Mouse (Mus musculus): ENCODE results near the gene H2al1h. TPM values are rescaled to one million over a fixed set of nuclear protein-coding genes. Genes with fewer than 3 reads are reported as not detected.
"Not testable (repeated sequence)": the region's sequence is repeated elsewhere in the genome, so short reads cannot be mapped to it uniquely, and the experiment has no call there.

Gene H2al1h
- polyA plus RNA-seq (2012; rRNA removed), result not detected in 2 replicates

DNA sequence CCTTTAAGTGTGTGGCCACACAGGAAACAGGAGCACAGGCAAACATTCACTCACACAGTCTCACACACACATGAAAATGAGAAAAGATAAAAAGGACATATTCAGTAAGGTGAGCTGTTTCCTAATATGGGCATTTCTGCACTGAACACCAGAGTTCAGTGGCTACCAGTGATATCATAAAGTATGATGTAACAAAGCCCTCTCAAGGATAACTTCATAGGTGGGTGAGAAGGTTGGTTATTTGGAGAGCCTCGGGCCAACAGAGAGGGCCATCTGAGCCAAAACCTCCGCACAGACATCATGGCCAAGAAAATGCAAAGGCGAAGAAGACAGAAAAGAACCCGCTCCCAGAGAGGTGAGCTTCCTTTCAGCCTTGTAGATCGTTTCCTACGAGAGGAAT, at the start of gene H2al1h:
Gene H2al1h (plus strand): TSS at position 301 of the 400 bp plus-strand sequence.
- not testable (repeated sequence) for DNase-seq (ENCODE audit: low read depth)

DNA sequence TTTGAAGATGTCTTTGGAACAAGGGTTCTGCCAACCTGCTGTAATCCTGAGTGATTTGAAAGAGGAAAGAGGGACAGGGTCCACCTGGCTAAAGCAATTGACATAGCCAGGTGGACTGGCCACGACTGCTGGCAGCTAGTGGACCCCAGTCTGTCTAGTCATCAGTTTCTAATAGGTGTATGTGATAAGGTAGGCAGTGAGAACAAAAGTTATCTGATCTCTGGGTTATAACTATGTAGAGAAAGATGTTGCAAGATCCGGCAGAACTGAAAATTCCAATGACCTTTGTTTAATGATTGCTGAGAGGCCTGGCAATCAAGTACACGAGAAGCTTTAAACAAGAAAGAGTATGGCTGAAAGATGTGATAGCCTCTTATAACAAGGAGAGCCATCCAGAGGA, 48.1 kb upstream of the H2al1h start:
- DNase-seq (ENCODE audit: low read depth), result no peak

DNA sequence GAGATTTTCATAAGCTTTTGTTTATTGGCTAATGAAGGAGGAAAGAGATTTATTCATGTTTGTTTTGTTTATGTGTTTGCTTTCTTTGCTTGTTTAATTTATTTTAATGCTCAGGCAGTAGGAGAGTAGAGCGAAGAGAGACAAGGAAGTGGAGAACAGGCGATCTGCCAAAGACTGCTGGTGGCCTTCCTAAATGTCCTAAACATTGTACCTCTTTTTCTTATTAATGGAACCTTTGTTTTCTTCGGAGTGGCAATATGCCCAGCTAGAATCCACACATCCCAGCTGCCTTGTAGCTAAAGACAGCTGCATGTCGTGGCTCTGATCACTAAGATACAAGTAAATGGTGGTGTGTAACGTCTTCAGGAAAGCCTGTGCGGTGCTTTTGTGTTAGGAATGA, 44.2 kb upstream of the H2al1h start:
- DNase-seq (ENCODE audit: low read depth), result no peak

DNA sequence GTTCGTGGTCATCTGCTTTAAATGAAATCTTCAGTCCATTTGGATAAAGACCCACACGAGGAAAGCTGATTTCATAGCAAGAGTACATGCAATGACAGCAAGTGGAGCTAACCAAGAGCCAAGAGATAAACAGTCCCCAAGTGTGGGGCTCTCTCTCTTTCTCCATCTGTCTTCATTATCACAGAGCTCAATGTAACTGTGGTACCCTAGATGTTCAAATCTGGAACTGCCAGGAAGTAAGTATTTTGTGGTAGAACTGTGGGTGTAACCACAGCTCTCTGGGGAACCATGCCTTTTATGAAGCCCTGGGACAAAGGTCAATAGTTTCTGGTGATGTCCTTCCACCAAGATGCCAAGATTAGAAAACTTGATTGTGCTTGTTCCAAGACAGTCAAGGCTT, 40.6 kb upstream of the H2al1h start:
- no peak for DNase-seq (ENCODE audit: low read depth)

DNA sequence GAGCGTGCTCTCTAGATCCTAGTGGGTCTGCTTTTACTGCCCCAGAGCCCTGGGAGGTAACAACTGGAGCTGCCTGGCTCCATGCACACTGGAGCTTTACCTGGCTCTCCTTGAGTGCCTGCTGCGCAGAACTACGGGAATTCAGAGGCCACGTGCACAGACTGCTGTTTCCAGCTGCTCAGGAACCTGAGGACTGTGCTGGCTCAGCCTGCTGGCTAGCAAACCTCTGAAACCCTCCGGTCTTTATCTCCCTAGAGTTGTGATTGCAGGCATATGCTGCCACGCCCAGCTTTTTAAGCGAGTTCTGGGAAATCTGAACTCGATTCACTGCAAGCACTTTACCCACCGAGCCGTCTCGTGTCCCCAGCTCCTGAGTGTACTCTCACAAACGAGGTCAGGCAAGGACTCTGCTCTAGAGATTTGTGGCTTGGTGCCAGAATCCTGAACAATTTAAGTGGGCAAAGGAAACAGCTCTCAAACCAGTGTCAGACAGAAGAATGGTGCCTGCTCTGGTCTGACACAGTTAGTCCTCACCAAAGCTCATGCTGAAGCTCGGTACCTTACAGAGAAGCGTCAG, 32.9 kb upstream of the H2al1h start:
- DNase-seq (ENCODE audit: low read depth), result no peak

DNA sequence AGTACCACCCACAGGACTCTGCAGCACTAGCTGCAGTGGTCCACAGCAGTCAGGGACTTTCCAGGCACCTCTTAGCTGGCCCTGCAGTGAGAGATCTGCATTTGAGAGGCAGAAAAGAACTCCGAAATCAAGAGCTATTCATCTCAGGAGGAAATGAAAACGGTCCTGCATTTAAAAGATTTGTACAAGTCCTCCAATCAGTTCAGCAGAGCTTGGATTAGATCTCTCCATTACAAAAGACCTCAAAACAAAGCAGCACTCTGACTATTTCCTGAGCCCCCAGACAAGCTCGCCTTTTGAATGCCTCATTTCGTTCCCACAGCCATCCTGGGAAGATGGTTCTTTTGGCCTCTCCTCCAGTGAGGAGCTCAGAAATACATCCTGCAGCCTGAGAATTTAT, 32.0 kb upstream of the H2al1h start:
- no peak for DNase-seq (ENCODE audit: low read depth)

DNA sequence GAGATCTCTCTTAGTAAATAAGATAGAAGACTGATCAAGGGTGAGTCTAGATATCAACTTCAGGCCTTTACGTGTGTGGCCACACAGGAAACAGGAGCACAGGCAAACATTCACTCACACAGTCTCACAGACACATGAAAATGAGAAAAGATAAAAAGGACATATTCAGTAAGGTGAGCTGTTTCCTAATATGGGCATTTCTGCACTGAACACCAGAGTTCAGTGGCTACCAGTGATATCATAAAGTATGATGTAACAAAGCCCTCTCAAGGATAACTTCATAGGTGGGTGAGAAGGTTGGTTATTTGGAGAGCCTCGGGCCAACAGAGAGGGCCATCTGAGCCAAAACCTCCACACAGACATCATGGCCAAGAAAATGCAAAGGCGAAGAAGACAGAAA, 22.3 kb upstream of the H2al1h start, which contains the start of gene H2al1a:
Gene H2al1a (plus strand): TSS at position 301 of the 400 bp plus-strand sequence.
- DNase-seq (ENCODE audit: low read depth), result not testable (repeated sequence)

DNA sequence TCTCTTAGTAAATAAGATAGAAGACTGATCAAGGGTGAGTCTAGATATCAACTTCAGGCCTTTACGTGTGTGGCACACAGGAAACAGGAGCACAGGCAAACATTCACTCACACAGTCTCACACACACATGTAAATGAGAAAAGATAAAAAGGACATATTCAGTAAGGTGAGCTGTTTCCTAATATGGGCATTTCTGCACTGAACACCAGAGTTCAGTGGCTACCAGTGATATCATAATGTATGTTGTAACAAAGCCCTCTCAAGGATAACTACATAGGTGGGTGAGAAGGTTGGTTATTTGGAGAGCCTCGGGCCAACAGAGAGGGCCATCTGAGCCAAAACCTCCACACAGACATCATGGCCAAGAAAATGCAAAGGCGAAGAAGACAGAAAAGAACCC, 19.2 kb upstream of the H2al1h start, which contains the start of gene H2al1b:
Gene H2al1b (plus strand): TSS at position 301 of the 400 bp plus-strand sequence.
- not testable (repeated sequence) for DNase-seq (ENCODE audit: low read depth)

DNA sequence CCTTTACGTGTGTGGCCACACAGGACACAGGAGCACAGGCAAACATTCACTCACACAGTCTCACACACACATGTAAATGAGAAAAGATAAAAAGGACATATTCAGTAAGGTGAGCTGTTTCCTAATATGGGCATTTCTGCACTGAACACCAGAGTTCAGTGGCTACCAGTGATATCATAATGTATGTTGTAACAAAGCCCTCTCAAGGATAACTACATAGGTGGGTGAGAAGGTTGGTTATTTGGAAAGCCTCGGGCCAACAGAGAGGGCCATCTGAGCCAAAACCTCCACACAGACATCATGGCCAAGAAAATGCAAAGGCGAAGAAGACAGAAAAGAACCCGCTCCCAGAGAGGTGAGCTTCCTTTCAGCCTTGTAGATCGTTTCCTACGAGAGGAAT, 15.9 kb upstream of the H2al1h start, which contains the start of gene H2al1c:
Gene H2al1c (plus strand): TSS at position 301 of the 400 bp plus-strand sequence.
- DNase-seq (ENCODE audit: low read depth), result not testable (repeated sequence)

DNA sequence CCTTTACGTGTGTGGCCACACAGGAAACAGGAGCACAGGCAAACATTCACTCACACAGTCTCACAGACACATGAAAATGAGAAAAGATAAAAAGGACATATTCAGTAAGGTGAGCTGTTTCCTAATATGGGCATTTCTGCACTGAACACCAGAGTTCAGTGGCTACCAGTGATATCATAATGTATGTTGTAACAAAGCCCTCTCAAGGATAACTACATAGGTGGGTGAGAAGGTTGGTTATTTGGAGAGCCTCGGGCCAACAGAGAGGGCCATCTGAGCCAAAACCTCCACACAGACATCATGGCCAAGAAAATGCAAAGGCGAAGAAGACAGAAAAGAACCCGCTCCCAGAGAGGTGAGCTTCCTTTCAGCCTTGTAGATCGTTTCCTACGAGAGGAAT, 12.8 kb upstream of the H2al1h start, which contains the start of gene H2al1d:
Gene H2al1d (plus strand): TSS at position 301 of the 400 bp plus-strand sequence.
- DNase-seq (ENCODE audit: low read depth), result not testable (repeated sequence)

DNA sequence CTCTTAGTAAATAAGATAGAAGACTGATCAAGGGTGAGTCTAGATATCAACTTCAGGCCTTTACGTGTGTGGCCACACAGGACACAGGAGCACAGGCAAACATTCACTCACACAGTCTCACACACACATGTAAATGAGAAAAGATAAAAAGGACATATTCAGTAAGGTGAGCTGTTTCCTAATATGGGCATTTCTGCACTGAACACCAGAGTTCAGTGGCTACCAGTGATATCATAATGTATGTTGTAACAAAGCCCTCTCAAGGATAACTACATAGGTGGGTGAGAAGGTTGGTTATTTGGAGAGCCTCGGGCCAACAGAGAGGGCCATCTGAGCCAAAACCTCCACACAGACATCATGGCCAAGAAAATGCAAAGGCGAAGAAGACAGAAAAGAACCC, 9.7 kb upstream of the H2al1h start, which contains the start of gene H2al1e:
Gene H2al1e (plus strand): TSS at position 301 of the 400 bp plus-strand sequence.
- not testable (repeated sequence) for DNase-seq (ENCODE audit: low read depth)

DNA sequence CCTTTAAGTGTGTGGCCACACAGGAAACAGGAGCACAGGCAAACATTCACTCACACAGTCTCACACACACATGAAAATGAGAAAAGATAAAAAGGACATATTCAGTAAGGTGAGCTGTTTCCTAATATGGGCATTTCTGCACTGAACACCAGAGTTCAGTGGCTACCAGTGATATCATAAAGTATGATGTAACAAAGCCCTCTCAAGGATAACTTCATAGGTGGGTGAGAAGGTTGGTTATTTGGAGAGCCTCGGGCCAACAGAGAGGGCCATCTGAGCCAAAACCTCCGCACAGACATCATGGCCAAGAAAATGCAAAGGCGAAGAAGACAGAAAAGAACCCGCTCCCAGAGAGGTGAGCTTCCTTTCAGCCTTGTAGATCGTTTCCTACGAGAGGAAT, 6.4 kb upstream of the H2al1h start, which contains the start of gene H2al1f:
Gene H2al1f (plus strand): TSS at position 301 of the 400 bp plus-strand sequence.
- not testable (repeated sequence) for DNase-seq (ENCODE audit: low read depth)

DNA sequence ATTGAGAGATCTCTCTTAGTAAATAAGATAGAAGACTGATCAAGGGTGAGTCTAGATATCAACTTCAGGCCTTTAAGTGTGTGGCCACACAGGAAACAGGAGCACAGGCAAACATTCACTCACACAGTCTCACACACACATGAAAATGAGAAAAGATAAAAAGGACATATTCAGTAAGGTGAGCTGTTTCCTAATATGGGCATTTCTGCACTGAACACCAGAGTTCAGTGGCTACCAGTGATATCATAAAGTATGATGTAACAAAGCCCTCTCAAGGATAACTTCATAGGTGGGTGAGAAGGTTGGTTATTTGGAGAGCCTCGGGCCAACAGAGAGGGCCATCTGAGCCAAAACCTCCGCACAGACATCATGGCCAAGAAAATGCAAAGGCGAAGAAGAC, 3.3 kb upstream of the H2al1h start, which contains the start of gene H2al1g:
Gene H2al1g (plus strand): TSS at position 301 of the 400 bp plus-strand sequence.
- not testable (repeated sequence) for DNase-seq (ENCODE audit: low read depth)

DNA sequence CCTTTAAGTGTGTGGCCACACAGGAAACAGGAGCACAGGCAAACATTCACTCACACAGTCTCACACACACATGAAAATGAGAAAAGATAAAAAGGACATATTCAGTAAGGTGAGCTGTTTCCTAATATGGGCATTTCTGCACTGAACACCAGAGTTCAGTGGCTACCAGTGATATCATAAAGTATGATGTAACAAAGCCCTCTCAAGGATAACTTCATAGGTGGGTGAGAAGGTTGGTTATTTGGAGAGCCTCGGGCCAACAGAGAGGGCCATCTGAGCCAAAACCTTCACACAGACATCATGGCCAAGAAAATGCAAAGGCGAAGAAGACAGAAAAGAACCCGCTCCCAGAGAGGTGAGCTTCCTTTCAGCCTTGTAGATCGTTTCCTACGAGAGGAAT, 3.1 kb downstream of the H2al1h start, which contains the start of gene H2al1i:
Gene H2al1i (plus strand): TSS at position 301 of the 400 bp plus-strand sequence.
- DNase-seq (ENCODE audit: low read depth), result not testable (repeated sequence)

DNA sequence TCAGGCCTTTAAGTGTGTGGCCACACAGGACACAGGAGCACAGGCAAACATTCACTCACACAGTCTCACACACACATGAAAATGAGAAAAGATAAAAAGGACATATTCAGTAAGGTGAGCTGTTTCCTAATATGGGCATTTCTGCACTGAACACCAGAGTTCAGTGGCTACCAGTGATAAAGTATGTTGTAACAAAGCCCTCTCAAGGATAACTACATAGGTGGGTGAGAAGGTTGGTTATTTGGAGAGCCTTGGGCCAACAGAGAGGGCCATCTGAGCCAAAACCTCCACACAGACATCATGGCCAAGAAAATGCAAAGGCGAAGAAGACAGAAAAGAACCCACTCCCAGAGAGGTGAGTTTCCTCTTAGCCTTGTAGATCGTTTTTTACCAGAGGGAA, 6.2 kb downstream of the H2al1h start, which contains the start of gene H2al1j:
Gene H2al1j (plus strand): TSS at position 301 of the 400 bp plus-strand sequence.
- DNase-seq (ENCODE audit: low read depth), result not testable (repeated sequence)

DNA sequence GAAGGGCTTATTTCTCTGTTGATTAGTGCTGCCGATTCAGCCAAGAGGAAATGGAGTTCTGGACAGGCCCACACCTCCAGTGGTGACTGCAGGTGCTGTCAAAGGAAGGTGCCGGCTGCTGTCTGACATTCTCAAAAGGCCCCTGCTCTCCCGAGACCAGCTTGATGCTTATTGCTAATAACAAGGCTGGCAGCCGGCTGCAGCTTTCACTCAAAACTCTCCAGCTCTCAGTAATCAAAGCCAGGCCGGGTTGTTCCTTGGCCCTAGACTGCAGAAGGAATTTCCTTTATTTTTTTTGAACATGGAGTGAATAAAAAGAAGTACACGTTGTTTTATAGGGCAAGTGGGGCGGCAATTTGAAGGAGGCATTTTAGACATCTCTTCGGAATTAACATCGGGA, 24.5 kb downstream of the H2al1h start:
- no peak for DNase-seq (ENCODE audit: low read depth)

DNA sequence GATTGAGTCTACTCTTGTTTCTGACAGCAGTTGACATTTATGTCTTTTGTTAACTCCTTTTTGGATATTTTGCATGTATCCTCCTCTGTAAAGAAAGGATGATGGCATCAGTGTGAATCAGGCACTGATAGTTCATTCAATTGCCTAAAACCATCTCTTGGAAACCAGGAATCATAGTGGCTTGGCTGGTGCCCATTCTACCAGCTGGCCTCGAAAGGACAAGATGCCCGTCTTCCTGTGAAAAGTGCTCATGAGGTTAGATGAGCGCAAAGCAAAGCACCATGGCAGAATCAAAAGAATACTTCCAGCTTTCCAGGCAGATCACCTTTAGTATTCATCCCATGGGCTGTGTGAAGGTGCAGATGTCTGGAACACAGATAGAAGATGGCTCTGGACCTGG, 25.5 kb downstream of the H2al1h start:
- no peak for DNase-seq (ENCODE audit: low read depth)

DNA sequence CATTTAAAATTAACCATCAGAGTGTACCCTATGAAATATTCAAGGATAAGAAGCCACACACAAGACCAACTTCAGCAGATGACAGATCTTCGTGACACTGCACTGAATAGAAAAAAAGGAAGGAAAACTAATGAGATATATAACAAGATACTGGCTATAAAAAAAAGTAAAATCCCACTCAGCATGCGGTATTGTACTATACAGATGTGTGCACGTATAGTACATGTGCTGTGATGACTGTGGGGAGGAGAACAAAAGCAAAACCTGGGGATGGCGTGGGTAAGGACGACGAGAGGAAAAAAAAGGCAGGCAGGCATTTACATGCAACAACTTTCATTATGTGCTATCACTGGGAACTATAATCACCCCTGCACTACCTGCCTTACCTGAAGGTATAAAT, 39.5 kb downstream of the H2al1h start:
- DNase-seq (ENCODE audit: low read depth), result no peak

DNA sequence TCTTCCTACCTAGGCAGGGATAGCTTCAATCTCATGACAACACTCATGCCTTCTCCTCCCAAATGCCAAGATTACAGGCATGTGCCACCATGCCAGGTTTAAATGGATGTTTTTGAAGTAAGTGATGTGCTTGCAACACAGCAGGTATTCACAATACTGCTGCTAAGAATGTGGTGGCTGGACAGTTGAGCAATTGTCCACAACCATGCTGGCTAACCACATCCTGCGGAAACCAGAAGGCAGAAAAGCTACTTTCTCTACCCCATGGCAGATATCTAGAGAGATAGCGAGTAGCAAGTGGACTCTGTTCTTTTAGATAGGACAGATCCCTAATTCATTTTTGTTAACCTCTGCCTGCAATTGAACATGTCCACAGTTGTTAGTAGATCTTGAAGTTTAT, 40.0 kb downstream of the H2al1h start:
- DNase-seq (ENCODE audit: low read depth), result no peak

DNA sequence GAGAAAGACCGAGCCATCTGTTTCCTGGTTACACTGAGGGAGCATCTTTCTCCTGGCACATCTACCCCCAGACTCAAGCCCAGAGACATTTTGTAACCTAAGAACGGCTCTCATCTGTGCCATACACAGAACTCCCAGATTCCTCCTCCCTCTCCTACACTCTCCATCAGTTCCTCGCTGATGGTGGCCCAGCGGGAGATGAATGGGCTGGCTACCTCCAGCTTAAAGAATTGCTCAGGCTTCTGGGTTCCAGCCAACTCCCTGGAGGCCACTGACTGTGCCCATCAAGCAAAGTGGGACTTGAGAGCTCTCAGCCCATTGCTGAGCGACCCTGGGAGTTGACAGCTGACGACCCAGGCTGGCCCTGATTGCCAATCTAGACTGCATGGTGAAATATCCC, 42.6 kb downstream of the H2al1h start:
- DNase-seq (ENCODE audit: low read depth), result no peak

DNA sequence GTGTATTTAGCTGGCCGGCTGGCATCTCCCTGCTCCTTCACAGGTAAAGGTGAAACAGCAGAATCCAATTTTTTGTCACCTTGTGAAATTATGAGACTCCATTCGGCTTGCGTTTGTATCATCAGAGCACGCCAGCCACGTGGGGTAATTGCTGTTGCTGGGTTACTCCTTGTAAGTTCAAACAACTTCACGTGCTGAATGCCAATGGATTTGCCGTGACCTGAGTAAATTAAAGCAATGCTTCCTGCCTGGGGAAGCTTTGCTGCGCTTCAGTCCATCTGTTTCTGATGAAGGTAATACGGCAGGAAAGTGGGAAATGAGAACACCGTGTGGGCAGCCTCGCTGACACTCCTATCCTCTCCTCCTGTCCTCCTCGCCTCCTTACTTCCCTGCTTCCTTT, 43.9 kb downstream of the H2al1h start:
- DNase-seq (ENCODE audit: low read depth), result no peak
